Comparison of ENCODE assay signal across 29 mouse cellular contexts in the genomic region with DNA sequence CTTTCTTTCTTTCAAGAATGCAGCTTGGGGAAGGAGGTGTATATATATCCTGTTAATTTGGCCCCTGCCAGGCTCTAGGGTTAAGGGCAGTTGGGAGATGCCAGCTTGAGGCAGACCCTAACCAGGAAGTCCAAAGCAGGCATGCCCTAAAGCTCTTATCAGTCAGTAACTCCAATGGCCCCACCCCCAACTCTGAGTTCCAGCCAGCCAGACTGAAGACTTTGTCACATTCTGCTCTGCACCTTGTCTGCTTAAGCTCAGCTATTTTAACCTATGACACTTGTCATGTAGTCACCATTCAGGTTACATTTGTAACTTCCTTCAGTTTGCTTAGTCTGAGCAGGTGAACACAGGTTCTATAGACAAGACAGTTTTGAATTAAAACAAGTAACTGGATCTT.
DNase-seq lines count a peak whose midpoint lies in the region; ATAC-seq and TF ChIP-seq lines count a peak whose summit lies in the region.
"Had no signal": no experiment of that assay in that cellular context is flagged by ENCODE, and none has a peak within 500 bp of the region (broad histone marks: within the 10 kb centered on the region; RNA-seq: fewer than 3 reads in every experiment).

No protein-coding gene starts in this region.

- H3K9ac ChIP-seq in heart, embryonic 12.5 days, result no peak overlapping the region
- H3K9ac ChIP-seq in heart, adult 2 months (ENCODE audit: low read depth, low read length), result no peak overlapping the region
- no peak overlapping the region for H3K9ac ChIP-seq in stomach, embryonic 16.5 days (ENCODE audit: low read length)
- no peak overlapping the region for H3K9ac ChIP-seq in stomach, postnatal 0 days (ENCODE audit: low read length)
- H3K9ac ChIP-seq: embryonic facial prominence, embryonic 15.5 days; forebrain, embryonic 12.5 days; limb, embryonic 12.5 days; liver, embryonic 15.5 days; lung, embryonic 14.5 days; midbrain, embryonic 15.5 days; neural tube, embryonic 15.5 days had no signal

- DNase-seq in heart, adult 8-10 months (ENCODE audit: low spot score), result no peak
- peak; percentile 17 for DNase-seq in heart, postnatal 4 days
- DNase-seq in heart, adult 2 months, result no peak
- no peak for DNase-seq in stomach, postnatal 0 days (ENCODE audit: low spot score)
- no peak for DNase-seq in lung, postnatal 10 days
- DNase-seq: adrenal gland, postnatal 10 days; cerebellum, adult 8-10 months; cerebellum, postnatal 25 days; gastrocnemius, postnatal 14 days; lung, embryonic 14.5 days; retina, postnatal 1 day; right cerebral cortex, postnatal 14 days; thymus, adult 18-20 months; thymus, postnatal 25 days had no signal

- H3K4me2 ChIP-seq in heart, embryonic 12.5 days, result no peak overlapping the region
- H3K4me2 ChIP-seq in stomach, embryonic 16.5 days (ENCODE audit: low read depth, low read length), result no peak overlapping the region
- H3K4me2 ChIP-seq in stomach, postnatal 0 days (replicated peaks; ENCODE audit: low read depth), result no peak overlapping the region
- H3K4me2 ChIP-seq: embryonic facial prominence, embryonic 15.5 days; forebrain, embryonic 12.5 days; limb, embryonic 12.5 days; liver, embryonic 15.5 days; lung, embryonic 14.5 days; midbrain, embryonic 15.5 days; neural tube, embryonic 15.5 days had no signal

- no peaks in the 10 kb centered on the region for H3K27me3 ChIP-seq in heart, embryonic 12.5 days (replicated peaks)
- no peaks in the 10 kb centered on the region for H3K27me3 ChIP-seq in heart, adult 2 months (ENCODE audit: control insufficient read depth, insufficient read depth, low read length)
- H3K27me3 ChIP-seq in stomach, embryonic 16.5 days (ENCODE audit: control insufficient read depth, insufficient read depth, low read length), result no peaks in the 10 kb centered on the region
- no peaks in the 10 kb centered on the region for H3K27me3 ChIP-seq in stomach, postnatal 0 days (ENCODE audit: control insufficient read depth, insufficient read depth, low read length)
- H3K27me3 ChIP-seq: embryonic facial prominence, embryonic 15.5 days; forebrain, embryonic 12.5 days; limb, embryonic 12.5 days; liver, embryonic 15.5 days; midbrain, embryonic 15.5 days; neural tube, embryonic 15.5 days; Patski had no signal

- intact Hi-C loops in heart, adult 2 months (cut with DNase I), result no loop called here

- no peak for TF ChIP-seq EP300 in heart, adult 2 months (IDR thresholded peaks at IDR 0.05; ENCODE audit: insufficient read depth, low read depth, low read length)
- no peak for TF ChIP-seq EP300 in stomach, postnatal 0 days (optimal IDR thresholded peaks at IDR 0.05)

- peaks cover 8% of the 10 kb centered on the region for H3K4me1 ChIP-seq in heart, embryonic 12.5 days (replicated peaks)
- H3K4me1 ChIP-seq in heart, adult 2 months (ENCODE audit: control insufficient read depth, insufficient read depth, low read length), result no peaks in the 10 kb centered on the region
- peaks cover 16% of the 10 kb centered on the region for H3K4me1 ChIP-seq in stomach, embryonic 16.5 days (ENCODE audit: control insufficient read depth, insufficient read depth, low read length)
- 0 out of 2 replicates have a peak, but pooled peaks cover 2% of the 10 kb centered on the region for H3K4me1 ChIP-seq in stomach, postnatal 0 days (replicated peaks; ENCODE audit: control insufficient read depth, insufficient read depth)
- H3K4me1 ChIP-seq: liver, embryonic 15.5 days had no signal

- H3K27ac ChIP-seq in heart, embryonic 12.5 days (ENCODE audit: poor library complexity, severe bottlenecking), result peak overlapping the region; percentile 71
- no peak overlapping the region for H3K27ac ChIP-seq in heart, adult 2 months
- H3K27ac ChIP-seq in stomach, embryonic 16.5 days (ENCODE audit: low read length), result no peak overlapping the region
- no peak overlapping the region for H3K27ac ChIP-seq in stomach, postnatal 0 days (replicated peaks)
- H3K27ac ChIP-seq: embryonic facial prominence, embryonic 10.5 days; embryonic facial prominence, embryonic 15.5 days; forebrain, embryonic 12.5 days; kidney, postnatal 0 days; layer of hippocampus, adult 2 months; left cerebral cortex, adult 2 months; limb, embryonic 12.5 days; liver, embryonic 15.5 days; midbrain, embryonic 10.5 days; midbrain, embryonic 15.5 days; neural tube, embryonic 15.5 days had no signal

- H3K4me3 ChIP-seq in heart, embryonic 12.5 days, result no peak overlapping the region
- no peak overlapping the region for H3K4me3 ChIP-seq in heart, adult 2 months
- H3K4me3 ChIP-seq in stomach, embryonic 16.5 days (replicated peaks; ENCODE audit: low read length), result no peak overlapping the region
- H3K4me3 ChIP-seq in stomach, postnatal 0 days (ENCODE audit: low read depth, low read length), result no peak overlapping the region
- H3K4me3 ChIP-seq: embryonic facial prominence, embryonic 10.5 days; embryonic facial prominence, embryonic 15.5 days; forebrain, embryonic 12.5 days; layer of hippocampus, adult 2 months; left cerebral cortex, adult 2 months; limb, embryonic 12.5 days; liver, embryonic 15.5 days; midbrain, embryonic 10.5 days; midbrain, embryonic 15.5 days; neural tube, embryonic 15.5 days had no signal

- no peak for TF ChIP-seq CTCF in heart, adult 2 months (IDR thresholded peaks at IDR 0.05)
- no peak for TF ChIP-seq CTCF in stomach, postnatal 0 days (IDR thresholded peaks at IDR 0.05; ENCODE audit: low read depth)

- H3K79me2 ChIP-seq in heart, adult 2 months (replicated peaks; ENCODE audit: control insufficient read depth, insufficient read depth, low read length), result no peaks in the 10 kb centered on the region

- TF ChIP-seq POLR2A in heart, adult 2 months (IDR thresholded peaks at IDR 0.05; ENCODE audit: insufficient read depth, low read depth, low read length), result no peak

- 0 out of 2 replicates have a peak, but pooled peaks have one; percentile 25 for ATAC-seq in heart, embryonic 12.5 days (ENCODE audit: insufficient number of reproducible peaks, low FRiP score)
- peak; percentile 58; the same call in 1 of the 2 replicates for ATAC-seq in stomach, embryonic 16.5 days (ENCODE audit: insufficient read depth, low FRiP score)
- ATAC-seq in stomach, postnatal 0 days (ENCODE audit: low FRiP score, low TSS enrichment), result no peak
- ATAC-seq: hindbrain, embryonic 16.5 days; midbrain, embryonic 15.5 days; Patski had no signal

- H3K9me3 ChIP-seq in heart, embryonic 12.5 days (replicated peaks), result no peaks in the 10 kb centered on the region
- no peaks in the 10 kb centered on the region for H3K9me3 ChIP-seq in stomach, embryonic 16.5 days (replicated peaks; ENCODE audit: control insufficient read depth, low read length)
- H3K9me3 ChIP-seq in stomach, postnatal 0 days (ENCODE audit: control insufficient read depth, low read length), result no peaks in the 10 kb centered on the region
- H3K9me3 ChIP-seq: embryonic facial prominence, embryonic 10.5 days; embryonic facial prominence, embryonic 15.5 days; forebrain, embryonic 12.5 days; limb, embryonic 12.5 days; liver, embryonic 15.5 days; midbrain, embryonic 10.5 days; midbrain, embryonic 15.5 days; neural tube, embryonic 15.5 days had no signal

- peaks cover 7% of the 10 kb centered on the region; the same call in 1 of the 2 replicates for H3K36me3 ChIP-seq in heart, embryonic 12.5 days
- H3K36me3 ChIP-seq in heart, adult 2 months (ENCODE audit: control insufficient read depth, insufficient read depth, low read length), result no peaks in the 10 kb centered on the region
- H3K36me3 ChIP-seq in stomach, embryonic 16.5 days (ENCODE audit: control insufficient read depth, insufficient read depth, low read length), result no peaks in the 10 kb centered on the region
- H3K36me3 ChIP-seq in stomach, postnatal 0 days (ENCODE audit: control insufficient read depth, insufficient read depth, low read length), result no peaks in the 10 kb centered on the region; the same call in 1 of the 2 replicates
- H3K36me3 ChIP-seq: forebrain, embryonic 12.5 days; liver, embryonic 15.5 days; midbrain, embryonic 15.5 days; neural tube, embryonic 15.5 days had no signal
